Mouse (Mus musculus) spleen, adult 2 months (tissue): Measurements from ENCODE around the gene Hspa1a. TPM values are rescaled to one million over a fixed set of nuclear protein-coding genes. Genes with fewer than 3 reads are reported as not detected.

Experiments
- DNase-seq, 2 experiments: peaks; one replicate each; pipeline versions ENCODE4 v3.0.0 to v3.0.0-alpha.2; 2012 to 2021; ENCODE audit warnings: low spot score in 2 of 2, low read depth in 1 of 2
- H3K27ac ChIP-seq: fragments of 200-500 bp; 2 replicates; pipeline ENCODE4 v1.5.1; 2012; ENCODE audit warnings: low read length, inconsistent platforms; ENCODE audit not compliant: insufficient read depth
- H3K27me3 ChIP-seq: fragments of 200-500 bp; 2 replicates; pipeline ENCODE4 v1.6.1; 2012; ENCODE audit warnings: mild to moderate bottlenecking, moderate library complexity, low read length, inconsistent platforms; ENCODE audit not compliant: control insufficient read depth, insufficient read depth
- H3K36me3 ChIP-seq: fragments of 200-500 bp; 2 replicates; pipeline ENCODE4 v1.6.1; 2012; ENCODE audit warnings: mild to moderate bottlenecking, low read length, inconsistent platforms; ENCODE audit not compliant: control insufficient read depth, insufficient read depth
- H3K4me1 ChIP-seq: fragments of 200-500 bp; 2 replicates; pipeline ENCODE4 v1.6.1; 2011; ENCODE audit warnings: inconsistent platforms; ENCODE audit not compliant: control insufficient read depth, insufficient read depth, insufficient read length
- H3K4me3 ChIP-seq: fragments of 200-500 bp; 2 replicates; pipeline ENCODE4 v1.5.1; 2011; ENCODE audit warnings: mild to moderate bottlenecking, inconsistent platforms; ENCODE audit not compliant: insufficient read depth, insufficient read length; ENCODE audit errors: extremely low read depth
- CTCF ChIP-seq: fragments of 200-500 bp; IDR thresholded peaks from 2 replicates; pipeline ENCODE4 v1.5.1; 2011; ENCODE audit warnings: mild to moderate bottlenecking, inconsistent platforms; ENCODE audit not compliant: insufficient read depth, insufficient read length, insufficient replicate concordance; ENCODE audit errors: extremely low read depth
- POLR2A ChIP-seq: fragments of 200-500 bp; IDR thresholded peaks from 2 replicates; pipeline ENCODE4 v1.6.1; 2011; ENCODE audit warnings: low read depth, low read length, inconsistent platforms
- WGBS: fragments of 180-500 bp; shearing (Covaris S2); methylation state at CpG from one replicate; pipeline ENCODE4 v1.1.7; 2018; 5-methylcytosine and 5-hydroxymethylcytosine counted together
- polyA plus RNA-seq: library from polyadenylated mRNA; depleted of rRNA; stranded (reverse); fragments of >200 nt; gene quantifications from 2 replicates; pipeline ENCODE4 v1.2.3, GENCODE M21; 2012

Gene Hspa1a
- polyA plus RNA-seq, 1 experiment: 6.7 TPM

DNA sequence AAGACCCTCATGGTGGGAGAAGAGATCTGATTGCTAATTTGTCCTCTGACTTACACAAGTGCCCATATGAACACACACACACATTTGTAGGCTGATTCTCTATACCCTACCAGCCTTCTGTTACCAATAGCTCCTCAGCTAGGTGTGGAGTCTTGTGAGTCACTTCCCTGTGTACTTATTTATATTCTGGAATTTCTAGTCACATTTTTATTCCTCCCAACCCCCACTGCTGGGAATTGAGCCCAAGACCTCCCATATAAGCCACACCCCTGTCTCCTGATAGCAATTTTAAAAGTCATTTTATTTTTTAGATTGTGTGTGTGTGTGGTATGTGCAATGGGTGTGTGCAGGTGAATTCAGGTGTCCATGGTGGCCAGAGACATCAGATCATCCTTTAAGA, 27.6 kb downstream of the Hspa1a start:
- no peaks in the 10 kb centered on the region for H3K4me1 ChIP-seq
- no peak for DNase-seq

DNA sequence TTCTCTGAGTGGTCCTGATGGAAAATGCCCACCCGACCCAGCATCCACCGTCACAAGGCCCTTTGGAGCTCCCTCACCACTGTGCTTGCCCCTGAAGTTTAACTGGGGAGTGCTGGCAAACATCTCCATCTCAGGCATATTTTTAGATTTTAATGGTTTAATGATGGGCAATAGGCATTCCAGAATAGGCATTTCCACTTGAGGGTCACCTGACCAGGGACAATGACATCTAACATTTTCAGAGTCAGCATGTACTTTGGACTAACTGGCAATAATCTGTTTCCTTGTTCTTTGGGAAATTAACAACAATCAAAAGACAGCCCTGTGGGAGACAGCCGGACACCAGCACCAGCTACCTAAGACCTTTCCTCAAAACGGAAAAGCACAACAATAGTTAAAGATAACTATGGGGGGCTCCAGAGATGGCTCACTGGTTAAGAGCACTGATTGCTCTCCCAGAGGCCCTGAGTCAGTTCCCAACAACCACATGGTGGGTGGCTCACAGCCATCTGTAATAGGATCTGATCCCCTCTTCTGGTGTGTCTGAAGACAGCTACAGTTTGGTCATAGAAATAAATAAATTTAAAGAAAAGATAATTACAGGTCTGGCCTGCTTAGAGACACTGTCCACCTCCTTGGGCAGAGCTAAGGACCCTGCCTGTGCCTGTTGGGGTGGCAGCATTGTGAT, 28.7 kb downstream of the Hspa1a start:
- DNase-seq: no peak
- Histone ChIP-seq H3K4me3 (no peak overlapping the region), H3K36me3 (no peaks in the 10 kb centered on the region), H3K27me3 (no peaks in the 10 kb centered on the region), H3K4me1 (no peaks in the 10 kb centered on the region), H3K27ac (no peak overlapping the region)
- TF ChIP-seq CTCF (no peak), POLR2A (no peak)
- WGBS: 96% methylated on average over 4 of the region's 4 CpGs

More for the DNA sequence above, 27.6 kb downstream of the Hspa1a start:
- Histone ChIP-seq H3K4me3 (no peak overlapping the region), H3K27ac (no peak overlapping the region), H3K36me3 (no peaks in the 10 kb centered on the region), H3K27me3 (no peaks in the 10 kb centered on the region)
- TF ChIP-seq POLR2A: no peak
- no peak for TF ChIP-seq CTCF

DNA sequence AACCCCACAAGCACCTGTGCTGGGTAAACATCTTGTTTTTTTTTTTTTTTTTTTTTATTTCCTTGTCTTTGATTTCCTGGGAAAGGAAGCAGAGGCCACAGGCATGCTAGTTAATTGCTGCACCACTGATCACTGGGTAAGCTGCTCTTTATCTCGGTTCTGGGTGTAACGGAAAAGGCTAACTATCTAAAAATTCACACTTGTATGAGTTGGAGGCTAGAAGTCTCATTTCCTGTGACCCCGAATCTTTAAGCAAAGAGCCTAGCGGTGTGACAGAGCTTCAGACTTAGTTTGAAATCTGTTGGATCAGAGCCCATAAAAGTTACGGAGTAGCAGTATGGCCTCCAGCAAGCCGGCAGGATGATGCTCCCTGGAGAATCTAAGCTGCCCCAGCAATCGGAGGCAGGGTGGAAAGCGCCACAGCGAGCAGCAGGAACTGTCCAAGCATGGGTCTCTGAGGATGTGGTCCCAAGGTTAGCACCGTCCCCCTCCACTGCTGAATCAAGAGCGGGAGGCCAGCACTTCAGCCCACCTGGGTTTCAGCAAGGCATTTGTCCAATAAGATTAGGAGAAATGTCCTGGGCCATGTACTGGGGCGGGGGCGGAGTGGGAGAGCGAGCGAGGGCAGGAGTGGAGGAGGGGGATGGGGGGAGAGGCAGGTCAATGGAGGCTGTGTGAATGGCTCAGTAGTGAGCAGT, 30.5 kb downstream of the Hspa1a start:
- Histone ChIP-seq H3K4me3 (peak overlapping the region; percentile 24), H3K4me1 (no peaks in the 10 kb centered on the region), H3K36me3 (peaks cover 2% of the 10 kb centered on the region; the same call in 1 of the 2 replicates), H3K27ac (peak overlapping the region; percentile 48), H3K27me3 (no peaks in the 10 kb centered on the region)
- WGBS: 54% methylated on average over 15 of the region's 15 CpGs
- DNase-seq: no peak
- no peak for TF ChIP-seq CTCF
- no peak for TF ChIP-seq POLR2A

DNA sequence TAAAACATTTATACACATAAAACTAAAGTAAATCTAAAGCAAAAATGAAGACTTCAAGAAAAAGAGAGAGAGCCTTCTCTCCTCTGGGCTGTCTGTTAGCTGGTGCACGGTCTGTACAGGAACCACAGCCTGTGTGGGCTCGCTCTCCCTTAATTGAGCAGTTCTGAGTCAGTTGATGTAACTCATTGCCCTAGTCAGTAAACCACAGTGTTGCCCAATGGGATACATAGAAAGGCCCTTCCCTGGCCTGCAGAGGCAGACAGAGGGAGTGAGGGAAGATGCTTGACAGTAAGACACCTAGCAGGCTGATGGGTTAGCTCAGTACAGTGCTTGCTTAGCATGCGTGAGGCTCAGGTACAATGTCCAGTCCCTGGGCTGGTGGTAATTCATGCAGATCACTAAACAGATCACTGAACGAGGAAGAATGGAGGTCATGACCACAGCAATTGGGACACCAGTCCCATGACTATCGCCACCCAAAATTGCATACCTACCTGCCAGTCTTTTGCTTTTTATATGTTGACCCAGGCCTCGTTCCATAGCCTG, 33.9 kb downstream of the Hspa1a start:
- WGBS: 83% methylated on average over 6 of the region's 6 CpGs
- TF ChIP-seq CTCF (no peak), POLR2A (no peak)
- Histone ChIP-seq H3K27me3 (no peaks in the 10 kb centered on the region), H3K4me3 (no peak overlapping the region), H3K27ac (no peak overlapping the region), H3K4me1 (no peaks in the 10 kb centered on the region), H3K36me3 (peaks cover 15% of the 10 kb centered on the region)
- no peak for DNase-seq

DNA sequence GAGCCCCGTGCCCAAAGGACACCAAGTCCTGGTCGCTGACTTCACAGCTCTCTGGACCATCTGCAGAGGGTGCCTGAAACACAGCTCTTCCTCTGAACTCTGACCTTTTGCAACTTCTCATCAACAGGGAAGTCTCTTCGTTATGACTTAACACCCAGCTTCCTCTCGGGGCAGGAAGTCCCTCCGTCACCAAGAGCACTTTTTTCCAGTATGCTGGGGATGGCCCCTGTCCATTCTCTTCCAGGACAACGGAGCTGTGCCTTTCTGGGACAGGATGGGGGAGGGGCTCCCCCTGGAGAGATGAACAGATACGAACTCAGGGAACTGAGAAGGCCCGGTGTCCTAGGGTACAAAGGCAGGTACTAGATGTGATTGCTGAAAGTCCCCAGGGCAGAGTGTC, 37.1 kb downstream of the Hspa1a start:
- WGBS: 59% methylated on average over 8 of the region's 8 CpGs
- DNase-seq: no peak
- no peaks in the 10 kb centered on the region for H3K27me3 ChIP-seq
- TF ChIP-seq CTCF (no peak), POLR2A (no peak)
- H3K36me3 ChIP-seq: peaks cover 15% of the 10 kb centered on the region
- no peak overlapping the region for H3K27ac ChIP-seq
- H3K4me3 ChIP-seq: no peak overlapping the region
- peaks cover 5% of the 10 kb centered on the region; the same call in 1 of the 2 replicates for H3K4me1 ChIP-seq

DNA sequence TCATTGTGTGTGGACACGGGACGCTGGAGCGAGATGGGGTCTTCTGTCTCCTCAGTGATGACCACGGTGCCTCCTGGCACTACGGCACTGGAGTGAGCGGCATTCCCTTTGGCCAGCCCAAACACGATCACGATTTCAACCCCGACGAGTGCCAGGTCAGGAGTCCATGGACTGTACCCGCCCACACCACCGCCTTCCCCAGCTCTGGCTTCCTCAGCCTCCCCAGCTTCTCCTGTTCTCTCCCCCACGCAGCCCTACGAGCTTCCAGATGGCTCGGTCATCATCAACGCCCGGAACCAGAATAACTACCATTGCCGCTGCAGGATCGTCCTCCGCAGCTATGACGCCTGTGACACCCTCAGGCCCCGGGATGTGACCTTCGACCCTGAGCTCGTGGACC, 37.9 kb downstream of the Hspa1a start:
- peaks cover 5% of the 10 kb centered on the region; the same call in 1 of the 2 replicates for H3K4me1 ChIP-seq
- 92% methylated on average over 24 of the region's 24 CpGs for WGBS
- no peaks in the 10 kb centered on the region for H3K27me3 ChIP-seq
- H3K36me3 ChIP-seq: peaks cover 15% of the 10 kb centered on the region
- no peak for TF ChIP-seq CTCF
- no peak for TF ChIP-seq POLR2A
- no peak overlapping the region for H3K27ac ChIP-seq
- DNase-seq: no peak
- H3K4me3 ChIP-seq: no peak overlapping the region

- peak; percentile 49 to 68 for DNase-seq
- peaks cover 5% of the 10 kb centered on the region; the same call in 1 of the 2 replicates for H3K4me1 ChIP-seq
- peak overlapping the region; percentile 82 for H3K4me3 ChIP-seq
- TF ChIP-seq POLR2A (no peak), CTCF (no peak)
- peak overlapping the region; percentile 79 for H3K27ac ChIP-seq
- peaks cover 14% of the 10 kb centered on the region for H3K36me3 ChIP-seq
- 26% methylated on average over 8 of the region's 8 CpGs for WGBS
- H3K27me3 ChIP-seq: no peaks in the 10 kb centered on the region
Observed at GRCm38 (mm10) chr17:34932287-34932686, 39.7 kb downstream of the Hspa1a start.
